In genomic region chr3:38544718-38545500, GRCm38 (mm10) we compare ENCODE assay signal across 24 mouse cellular contexts.
DNase-seq lines count a peak whose midpoint lies in the region; ATAC-seq and TF ChIP-seq lines count a peak whose summit lies in the region.
"Had no signal": no experiment of that assay in that cellular context is flagged by ENCODE, and none has a peak within 500 bp of the region (broad histone marks: within the 10 kb centered on the region; RNA-seq: fewer than 3 reads in every experiment).

No protein-coding gene starts in this region.

- no peak overlapping the region for H3K27ac ChIP-seq in intestine, embryonic 16.5 days (ENCODE audit: low read length)
- no peak overlapping the region for H3K27ac ChIP-seq in intestine, embryonic 15.5 days
- no peak overlapping the region for H3K27ac ChIP-seq in intestine, postnatal 0 days (ENCODE audit: low read depth, low read length)
- H3K27ac ChIP-seq in kidney, adult 2 months (ENCODE audit: insufficient read depth, low read depth, low read length): no peak overlapping the region
- H3K27ac ChIP-seq: forebrain, embryonic 15.5 days; heart, adult 2 months; hindbrain, embryonic 10.5 days; hindbrain, embryonic 13.5 days had no signal

- no peak overlapping the region for H3ac ChIP-seq in C2C12 (ENCODE audit: control insufficient read depth, insufficient read length, low read depth)

- no peak overlapping the region for H3K9ac ChIP-seq in intestine, embryonic 16.5 days (ENCODE audit: low read depth, low read length)
- H3K9ac ChIP-seq in intestine, embryonic 15.5 days: no peak overlapping the region
- no peak overlapping the region for H3K9ac ChIP-seq in intestine, postnatal 0 days (ENCODE audit: low read depth, low read length)
- H3K9ac ChIP-seq: forebrain, embryonic 15.5 days; hindbrain, embryonic 13.5 days had no signal

- no peaks in the 10 kb centered on the region for H3K9me3 ChIP-seq in intestine, embryonic 16.5 days (ENCODE audit: control insufficient read depth, low read length)
- H3K9me3 ChIP-seq in intestine, embryonic 15.5 days: no peaks in the 10 kb centered on the region
- no peaks in the 10 kb centered on the region for H3K9me3 ChIP-seq in intestine, postnatal 0 days (ENCODE audit: control insufficient read depth)
- H3K9me3 ChIP-seq: forebrain, embryonic 15.5 days; G1E; hindbrain, embryonic 10.5 days; hindbrain, embryonic 13.5 days had no signal

- no peaks in the 10 kb centered on the region for H3K79me2 ChIP-seq in C2C12 (ENCODE audit: control insufficient read depth, insufficient read depth)

- H3K36me3 ChIP-seq in intestine, embryonic 16.5 days (ENCODE audit: control insufficient read depth, insufficient read depth, low read length): no peaks in the 10 kb centered on the region
- H3K36me3 ChIP-seq in intestine, embryonic 15.5 days: no peaks in the 10 kb centered on the region
- H3K36me3 ChIP-seq in C2C12 (ENCODE audit: control insufficient read depth, insufficient read depth): no peaks in the 10 kb centered on the region
- no peaks in the 10 kb centered on the region for H3K36me3 ChIP-seq in intestine, postnatal 0 days (ENCODE audit: control insufficient read depth, insufficient read depth)
- no peaks in the 10 kb centered on the region for H3K36me3 ChIP-seq in kidney, adult 2 months (ENCODE audit: control insufficient read depth, insufficient read depth, low read length)
- H3K36me3 ChIP-seq: forebrain, embryonic 15.5 days; G1E; hindbrain, embryonic 10.5 days; hindbrain, embryonic 13.5 days had no signal

- POLR2A ChIA-PET in Patski (lab: Charles Lee): interaction anchor here (0.7 kb wide), 1 partner anchor 15 kb away, joined by 3 read pairs; no protein-coding TSS in a partner anchor

- H3K27me3 ChIP-seq in intestine, embryonic 16.5 days (replicated peaks; ENCODE audit: control insufficient read depth, insufficient read depth, low read length): no peaks in the 10 kb centered on the region
- H3K27me3 ChIP-seq in intestine, embryonic 15.5 days (replicated peaks): no peaks in the 10 kb centered on the region
- H3K27me3 ChIP-seq in C2C12 (ENCODE audit: control insufficient read depth, insufficient read depth, insufficient read length) (no peaks in the 10 kb centered on the region), Patski (peaks cover 3% of the 10 kb centered on the region)
- no peaks in the 10 kb centered on the region for H3K27me3 ChIP-seq in intestine, postnatal 0 days (replicated peaks; ENCODE audit: control insufficient read depth, insufficient read depth, low read length)
- H3K27me3 ChIP-seq in kidney, adult 2 months (replicated peaks; ENCODE audit: control insufficient read depth, insufficient read depth, low read length): no peaks in the 10 kb centered on the region
- H3K27me3 ChIP-seq: forebrain, embryonic 15.5 days; hindbrain, embryonic 13.5 days had no signal

- no peak overlapping the region for H3K4me3 ChIP-seq in intestine, embryonic 16.5 days (ENCODE audit: low read length)
- H3K4me3 ChIP-seq in intestine, embryonic 15.5 days (replicated peaks): no peak overlapping the region
- no peak overlapping the region for H3K4me3 ChIP-seq in C2C12 (ENCODE audit: insufficient read depth, poor library complexity, severe bottlenecking)
- H3K4me3 ChIP-seq in intestine, postnatal 0 days (ENCODE audit: low read depth, low read length): no peak overlapping the region
- H3K4me3 ChIP-seq in kidney, adult 2 months (ENCODE audit: insufficient read depth, low read depth, low read length): no peak overlapping the region
- H3K4me3 ChIP-seq: forebrain, embryonic 15.5 days; heart, adult 2 months; hindbrain, embryonic 10.5 days; hindbrain, embryonic 13.5 days had no signal

- no peak for TF ChIP-seq POLR2A in kidney, adult 2 months (IDR thresholded peaks at IDR 0.05; ENCODE audit: low read depth, low read length)

- ATAC-seq in intestine, embryonic 16.5 days: peak; percentile 50; the same call in 1 of the 2 replicates
- ATAC-seq in intestine, embryonic 15.5 days: no peak
- ATAC-seq in Patski: peak; percentile 35
- peak; percentile 94 for ATAC-seq in intestine, postnatal 0 days
- ATAC-seq: activated CD4-positive, CD25-positive, alpha-beta regulatory T cell, adult 4 months; forebrain, embryonic 15.5 days; hindbrain, embryonic 16.5 days had no signal

- H3K4me1 ChIP-seq in intestine, embryonic 16.5 days (ENCODE audit: control insufficient read depth, insufficient read depth, low read length): no peaks in the 10 kb centered on the region
- H3K4me1 ChIP-seq in intestine, embryonic 15.5 days (replicated peaks): no peaks in the 10 kb centered on the region
- no peaks in the 10 kb centered on the region for H3K4me1 ChIP-seq in intestine, postnatal 0 days (replicated peaks; ENCODE audit: control insufficient read depth, insufficient read depth, low read length)
- no peaks in the 10 kb centered on the region; the same call in 1 of the 2 replicates for H3K4me1 ChIP-seq in kidney, adult 2 months (ENCODE audit: control insufficient read depth, insufficient read depth, low read length)
- H3K4me1 ChIP-seq: forebrain, embryonic 15.5 days; hindbrain, embryonic 10.5 days; hindbrain, embryonic 13.5 days had no signal

- DNase-seq in Patski (ENCODE audit: low read depth, low spot score): no peak
- DNase-seq in liver: no peak
- DNase-seq in heart, postnatal 4 days: no peak
- DNase-seq in kidney, adult 2 months: no peak
- DNase-seq: adrenal gland, adult 8-10 months; adrenal gland, postnatal 25 days; cerebellum, adult 18-20 months; cerebellum, adult 9-10 months; cerebellum, postnatal 14 days; gastrocnemius, postnatal 10 days; gastrocnemius, postnatal 36 days; heart, adult 2 months; kidney, adult 11 months had no signal

- no peak overlapping the region for H3K4me2 ChIP-seq in intestine, embryonic 16.5 days (ENCODE audit: low read depth, low read length)
- no peak overlapping the region for H3K4me2 ChIP-seq in intestine, embryonic 15.5 days (replicated peaks)
- no peak overlapping the region for H3K4me2 ChIP-seq in intestine, postnatal 0 days (replicated peaks; ENCODE audit: low read depth)
- H3K4me2 ChIP-seq: forebrain, embryonic 15.5 days; heart, embryonic 11.5 days; hindbrain, embryonic 13.5 days had no signal

- 82% methylated on average over 4 of the region's 4 CpGs for WGBS in intestine, embryonic 16.5 days
- 84% methylated on average over 4 of the region's 4 CpGs for WGBS in intestine, embryonic 15.5 days
- WGBS in intestine, postnatal 0 days: 60% methylated on average over 4 of the region's 4 CpGs
- WGBS in kidney, adult 2 months: 88% methylated on average over 4 of the region's 4 CpGs

- in situ Hi-C loops in Patski (cut with MboI; ENCODE audit: low pct_unique_long_range_greater_than_20kb): no loop called here

- TF ChIP-seq CTCF in C2C12 (IDR thresholded peaks at IDR 0.05; ENCODE audit: control insufficient read depth, insufficient read depth, insufficient read length): no peak
- TF ChIP-seq CTCF in Patski (IDR thresholded peaks at IDR 0.05): no peak
- TF ChIP-seq CTCF in intestine, postnatal 0 days (IDR thresholded peaks at IDR 0.05; ENCODE audit: low read depth): no peak
- TF ChIP-seq CTCF in kidney, adult 2 months (conservative IDR thresholded peaks at IDR 0.05; ENCODE audit: insufficient read depth, insufficient read length, low read depth, low read length): no peak

- CTCF ChIA-PET in Patski (lab: Charles Lee): interaction anchor here (1.0 to 2.1 kb wide), 4 partner anchors 10 to 41 kb away, joined by 3 to 5 read pairs (median 3); no protein-coding TSS in a partner anchor

- no peaks in the 10 kb centered on the region for H3K79me3 ChIP-seq in C2C12 (ENCODE audit: low read depth)

TF ChIP-seq in C2C12, 6 proteins besides CTCF, POLR2A, EP300 and RAD21:
- TF ChIP-seq FOSL1 (IDR thresholded peaks at IDR 0.05; ENCODE audit: insufficient read depth, low read length, poor library complexity, severe bottlenecking): peak; percentile 7
- TF ChIP-seq USF1 (IDR thresholded peaks at IDR 0.05; ENCODE audit: low read depth): no peak
